Mouse (Mus musculus): ENCODE measurements around the gene Wdfy3.

- TF ChIP-seq CTCF (IDR thresholded peaks at IDR 0.05; ENCODE audit: low read depth) (no peak), EP300 (IDR thresholded peaks at IDR 0.05; ENCODE audit: low read depth) (no peak)
These were observed 239.5 kb downstream of the Wdfy3 start for GRCm38 (mm10) chr5:101830180-101830579.
